Mouse (Mus musculus): ENCODE data around the gene Tspyl1.

- TF ChIP-seq GATA1 (IDR thresholded peaks at IDR 0.05; ENCODE audit: low read length) (no peak), TAL1 (IDR thresholded peaks at IDR 0.05; ENCODE audit: low read length) (no peak)
Measured at GRCm38 (mm10) chr10:34296911-34297298, 14.9 kb downstream of the Tspyl1 start.
